Mouse (Mus musculus): ENCODE results near the gene Prim2. TPM values are rescaled to one million over a fixed set of nuclear protein-coding genes. Genes with fewer than 3 reads are reported as not detected.

Prim2 gene
- polyA plus RNA-seq, 1 experiment from 2014 or later: 25.4 TPM

DNA sequence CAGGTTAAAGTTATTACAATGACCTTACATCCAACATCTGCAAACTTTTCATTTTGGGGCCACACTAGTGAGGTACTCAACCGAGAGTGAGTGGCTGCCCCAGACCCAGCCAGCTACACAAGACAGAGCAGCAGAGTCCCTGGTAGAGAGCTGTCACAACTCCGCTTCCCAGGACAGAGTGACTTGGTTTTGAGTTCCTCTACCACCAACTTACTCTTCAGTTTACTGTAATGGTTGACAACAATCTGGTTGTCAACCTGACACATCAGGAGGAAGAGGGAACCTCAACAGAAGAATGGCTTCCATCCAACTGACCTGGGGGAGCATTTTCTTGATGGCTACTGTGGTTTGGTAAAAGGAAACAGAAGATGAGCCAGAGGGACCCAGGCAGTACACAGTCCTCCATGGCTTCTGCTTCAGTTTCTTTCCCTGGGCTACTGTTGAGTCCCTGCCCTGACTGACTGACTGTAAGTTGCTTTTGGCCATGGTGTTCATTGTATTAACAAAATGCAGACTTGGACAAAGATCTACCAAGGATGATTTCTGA, 134.4 kb downstream of the Prim2 start:
- H3K36me3 ChIP-seq (ENCODE audit: control insufficient read depth, insufficient read depth, low read length): no peaks in the 10 kb centered on the region
- WGBS: 92% methylated on average over 2 of the region's 2 CpGs
- H3K4me3 ChIP-seq (replicated peaks; ENCODE audit: low read depth, low read length): no peak overlapping the region
- H3K4me1 ChIP-seq (ENCODE audit: control insufficient read depth, insufficient read depth, low read length): peaks cover 3% of the 10 kb centered on the region; the same call in 1 of the 2 replicates
- no peaks in the 10 kb centered on the region for H3K27me3 ChIP-seq (ENCODE audit: control insufficient read depth, insufficient read depth, low read length)
- ATAC-seq (ENCODE audit: low FRiP score, low TSS enrichment) (no peak), DNase-seq (no peak)
- 0 out of 2 replicates have a peak, but pooled peaks cover 2% of the 10 kb centered on the region for H3K9me3 ChIP-seq (ENCODE audit: control insufficient read depth, low read length)
- H3K27ac ChIP-seq (replicated peaks; ENCODE audit: low read depth, low read length): no peak overlapping the region
- no peak overlapping the region for H3K9ac ChIP-seq (replicated peaks; ENCODE audit: low read length)
- no peak overlapping the region for H3K4me2 ChIP-seq (ENCODE audit: low read length)

DNA sequence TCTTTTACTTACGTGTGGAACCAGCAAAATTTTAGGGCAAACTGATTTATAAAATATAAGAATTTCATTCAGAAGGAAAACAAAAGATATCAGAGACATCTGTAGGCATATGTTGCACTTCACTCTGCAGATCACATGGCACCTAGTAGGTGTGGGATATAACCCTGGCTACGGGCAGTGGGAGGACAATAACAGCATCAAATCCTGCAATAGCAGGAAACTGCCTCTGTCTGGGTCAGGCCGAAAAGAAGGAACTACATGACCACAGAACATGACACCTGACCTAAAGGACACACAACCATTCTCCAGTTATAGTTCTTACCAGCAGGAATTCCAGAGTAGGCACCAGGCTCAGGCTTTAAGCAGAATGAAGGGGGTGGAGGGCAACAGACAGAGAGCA, 137.7 kb downstream of the Prim2 start:
- DNase-seq (no peak), ATAC-seq (ENCODE audit: low FRiP score, low TSS enrichment) (no peak)
- Histone ChIP-seq H3K27ac (replicated peaks; ENCODE audit: low read depth, low read length) (no peak overlapping the region), H3K4me2 (ENCODE audit: low read length) (no peak overlapping the region), H3K4me3 (replicated peaks; ENCODE audit: low read depth, low read length) (no peak overlapping the region), H3K36me3 (ENCODE audit: control insufficient read depth, insufficient read depth, low read length) (no peaks in the 10 kb centered on the region), H3K9me3 (ENCODE audit: control insufficient read depth, low read length) (0 out of 2 replicates have a peak, but pooled peaks cover 2% of the 10 kb centered on the region), H3K9ac (replicated peaks; ENCODE audit: low read length) (no peak overlapping the region), H3K4me1 (ENCODE audit: control insufficient read depth, insufficient read depth, low read length) (peaks cover 3% of the 10 kb centered on the region; the same call in 1 of the 2 replicates), H3K27me3 (ENCODE audit: control insufficient read depth, insufficient read depth, low read length) (no peaks in the 10 kb centered on the region)
- WGBS: 71% methylated on average over 3 of the region's 3 CpGs

DNA sequence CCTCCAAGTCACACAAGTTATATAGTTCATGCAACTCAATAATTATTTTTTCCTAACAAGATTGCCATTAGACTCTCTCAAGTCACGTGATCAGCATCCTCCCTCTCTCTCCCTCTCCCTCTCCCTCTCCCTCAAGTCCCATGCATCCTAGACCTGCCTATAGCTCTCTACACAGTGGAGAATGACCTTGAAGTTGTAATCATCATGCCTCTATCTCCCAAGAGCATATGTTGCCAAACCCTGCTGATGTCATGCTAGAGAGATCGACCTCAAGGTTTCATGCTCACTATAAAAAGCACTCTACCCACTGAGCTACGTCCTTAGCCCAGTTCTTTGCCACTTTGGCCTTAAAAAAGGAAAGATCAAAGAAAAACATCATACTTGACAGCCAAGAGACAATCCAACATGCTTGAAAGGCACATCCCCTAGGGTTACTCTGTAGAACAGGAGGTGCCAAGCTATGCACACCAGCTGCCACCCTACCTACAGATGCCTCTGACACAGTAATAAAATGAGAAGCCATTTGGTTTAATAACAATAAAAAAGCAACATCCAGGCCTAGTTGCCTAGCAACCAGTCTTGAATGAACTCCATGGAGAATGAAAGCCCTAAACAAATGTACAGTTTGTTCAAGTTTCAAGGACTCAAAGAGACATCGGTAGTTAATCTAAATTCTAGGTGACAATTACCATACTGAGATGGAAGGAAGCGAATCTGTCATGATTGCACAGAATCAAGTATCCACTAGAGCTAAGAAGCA, 138.3 kb downstream of the Prim2 start:
- H3K4me2 ChIP-seq (ENCODE audit: low read length): no peak overlapping the region
- no peak overlapping the region for H3K9ac ChIP-seq (replicated peaks; ENCODE audit: low read length)
- no peaks in the 10 kb centered on the region for H3K27me3 ChIP-seq (ENCODE audit: control insufficient read depth, insufficient read depth, low read length)
- H3K9me3 ChIP-seq (ENCODE audit: control insufficient read depth, low read length): no peaks in the 10 kb centered on the region
- no peaks in the 10 kb centered on the region for H3K36me3 ChIP-seq (ENCODE audit: control insufficient read depth, insufficient read depth, low read length)
- WGBS: 55% methylated on average over 5 of the region's 5 CpGs
- H3K4me3 ChIP-seq (replicated peaks; ENCODE audit: low read depth, low read length): no peak overlapping the region
- peak; percentile 73 for DNase-seq
- H3K4me1 ChIP-seq (ENCODE audit: control insufficient read depth, insufficient read depth, low read length): peaks cover 3% of the 10 kb centered on the region; the same call in 1 of the 2 replicates
- ATAC-seq (ENCODE audit: low FRiP score, low TSS enrichment): peak; percentile 68
- 0 out of 2 replicates have a peak overlapping the region, but pooled peaks have one; percentile 1 for H3K27ac ChIP-seq (replicated peaks; ENCODE audit: low read depth, low read length)

DNA sequence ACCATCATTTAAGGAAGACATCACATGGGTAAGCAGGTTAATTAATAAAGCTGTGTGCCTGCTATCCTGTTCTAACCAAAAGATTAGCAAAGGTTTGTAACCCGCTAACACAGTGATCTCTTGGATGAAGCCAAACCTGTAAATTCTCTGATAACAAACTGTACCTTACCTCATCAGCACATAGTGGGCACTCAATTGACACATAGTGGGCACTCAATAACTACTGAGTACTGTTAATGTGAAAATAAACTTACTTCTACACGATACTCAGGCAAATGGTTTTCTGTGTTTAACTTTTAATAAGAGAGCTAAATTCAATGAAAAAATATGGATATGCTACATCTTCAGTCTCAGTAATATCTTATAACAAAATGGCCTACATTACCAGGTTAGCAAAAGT, 139.1 kb downstream of the Prim2 start:
- no peak overlapping the region for H3K4me3 ChIP-seq (replicated peaks; ENCODE audit: low read depth, low read length)
- H3K9me3 ChIP-seq (ENCODE audit: control insufficient read depth, low read length): no peaks in the 10 kb centered on the region
- no peak overlapping the region for H3K4me2 ChIP-seq (ENCODE audit: low read length)
- no peaks in the 10 kb centered on the region for H3K27me3 ChIP-seq (ENCODE audit: control insufficient read depth, insufficient read depth, low read length)
- H3K4me1 ChIP-seq (ENCODE audit: control insufficient read depth, insufficient read depth, low read length): peaks cover 3% of the 10 kb centered on the region; the same call in 1 of the 2 replicates
- H3K27ac ChIP-seq (replicated peaks; ENCODE audit: low read depth, low read length): no peak overlapping the region
- no peak overlapping the region for H3K9ac ChIP-seq (replicated peaks; ENCODE audit: low read length)
- DNase-seq (no peak), ATAC-seq (ENCODE audit: low FRiP score, low TSS enrichment) (no peak)
- no peaks in the 10 kb centered on the region for H3K36me3 ChIP-seq (ENCODE audit: control insufficient read depth, insufficient read depth, low read length)
- WGBS: 98% methylated on average over 2 of the region's 2 CpGs

DNA sequence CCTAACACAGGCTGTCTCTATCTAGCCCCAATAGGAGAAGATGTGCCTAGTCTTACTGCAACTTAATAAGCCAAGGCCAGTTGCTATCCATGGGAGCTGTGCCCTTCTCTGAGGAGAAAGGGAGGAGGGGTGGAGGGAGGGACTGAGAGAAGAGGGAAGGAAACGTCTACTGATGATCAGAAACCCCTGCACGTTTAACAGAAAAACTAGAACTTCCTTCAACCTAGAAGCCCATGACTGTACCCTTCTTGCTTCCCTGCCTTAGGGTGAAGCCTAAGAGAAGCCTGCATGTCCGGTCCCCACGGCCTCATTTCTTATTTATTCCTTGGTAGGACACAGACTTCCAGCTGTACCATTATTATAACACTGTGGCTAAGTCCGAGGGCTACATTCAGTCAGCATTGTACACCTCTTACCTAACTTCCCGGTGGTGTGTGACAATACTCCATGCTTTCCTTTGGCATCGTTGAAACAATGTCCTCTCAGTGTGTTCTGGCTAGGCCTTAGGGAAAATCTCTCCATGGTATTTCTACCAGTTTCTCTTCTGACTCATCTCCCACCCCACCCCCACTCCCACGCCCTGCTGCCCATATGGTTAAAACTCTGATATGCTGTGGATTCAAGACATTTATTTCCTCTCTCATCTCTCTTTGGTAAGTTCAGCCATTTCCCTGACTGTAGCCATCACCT, 139.9 kb downstream of the Prim2 start:
- no peak for DNase-seq
- 88% methylated on average over 8 of the region's 8 CpGs for WGBS
- Histone ChIP-seq H3K4me1 (ENCODE audit: control insufficient read depth, insufficient read depth, low read length) (peaks cover 3% of the 10 kb centered on the region; the same call in 1 of the 2 replicates), H3K27ac (replicated peaks; ENCODE audit: low read depth, low read length) (no peak overlapping the region), H3K9me3 (ENCODE audit: control insufficient read depth, low read length) (no peaks in the 10 kb centered on the region), H3K4me2 (ENCODE audit: low read length) (no peak overlapping the region), H3K27me3 (ENCODE audit: control insufficient read depth, insufficient read depth, low read length) (no peaks in the 10 kb centered on the region), H3K36me3 (ENCODE audit: control insufficient read depth, insufficient read depth, low read length) (no peaks in the 10 kb centered on the region), H3K9ac (replicated peaks; ENCODE audit: low read length) (no peak overlapping the region), H3K4me3 (replicated peaks; ENCODE audit: low read depth, low read length) (no peak overlapping the region)
- ATAC-seq (ENCODE audit: low FRiP score, low TSS enrichment): no peak

DNA sequence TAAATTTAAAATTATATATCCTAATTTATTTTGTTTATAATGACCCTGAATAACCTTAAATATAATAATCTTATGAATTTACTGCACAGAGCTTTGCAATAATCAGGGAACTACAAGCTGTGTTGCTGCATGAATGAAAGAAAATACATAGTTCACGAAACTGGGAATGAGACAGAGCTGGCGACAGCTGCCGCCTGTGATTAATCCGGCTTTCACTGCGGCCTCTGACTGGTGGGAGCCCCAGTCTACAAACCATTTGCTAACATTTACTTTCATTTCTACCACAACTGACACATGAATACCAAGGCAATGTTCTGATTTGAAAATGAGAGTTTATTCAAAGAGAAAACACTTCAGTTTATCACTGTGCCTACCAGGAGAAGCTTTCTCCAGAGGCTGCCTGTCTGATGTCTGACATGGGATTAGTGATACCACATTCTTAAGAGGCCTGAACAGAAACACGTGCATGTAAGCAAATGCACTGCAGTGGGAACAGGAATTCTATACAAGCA, 142.2 kb downstream of the Prim2 start:
- no peaks in the 10 kb centered on the region for H3K36me3 ChIP-seq (ENCODE audit: control insufficient read depth, insufficient read depth, low read length)
- H3K27ac ChIP-seq (replicated peaks; ENCODE audit: low read depth, low read length): no peak overlapping the region
- H3K9me3 ChIP-seq (ENCODE audit: control insufficient read depth, low read length): no peaks in the 10 kb centered on the region
- 18% methylated on average over 6 of the region's 6 CpGs for WGBS
- ATAC-seq (ENCODE audit: low FRiP score, low TSS enrichment) (peak; percentile 16; the same call in 1 of the 2 replicates), DNase-seq (peak; percentile 56)
- H3K9ac ChIP-seq (replicated peaks; ENCODE audit: low read length): no peak overlapping the region
- peaks cover 3% of the 10 kb centered on the region; the same call in 1 of the 2 replicates for H3K4me1 ChIP-seq (ENCODE audit: control insufficient read depth, insufficient read depth, low read length)
- no peak overlapping the region for H3K4me2 ChIP-seq (ENCODE audit: low read length)
- H3K4me3 ChIP-seq (replicated peaks; ENCODE audit: low read depth, low read length): no peak overlapping the region
- no peaks in the 10 kb centered on the region for H3K27me3 ChIP-seq (ENCODE audit: control insufficient read depth, insufficient read depth, low read length)

DNA sequence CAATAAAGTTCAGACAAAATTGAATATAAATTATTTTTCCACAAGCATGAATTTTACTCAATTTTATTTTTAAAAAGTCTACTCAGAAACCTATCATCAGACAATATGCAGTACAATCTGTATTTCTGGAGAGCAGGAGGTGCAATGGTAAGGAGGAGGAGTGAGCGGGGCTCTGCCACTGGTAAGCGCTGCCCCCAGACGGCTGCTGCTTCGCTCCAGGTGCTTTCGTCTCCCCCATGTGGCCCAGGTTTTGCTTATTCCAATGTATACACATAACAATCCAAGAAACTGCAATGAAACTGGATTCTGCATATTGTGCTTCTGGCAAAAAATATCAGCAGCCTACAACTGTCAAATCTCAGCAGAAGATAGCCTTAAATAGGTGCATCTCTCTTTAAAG, 146.4 kb downstream of the Prim2 start:
- H3K9me3 ChIP-seq (ENCODE audit: control insufficient read depth, low read length): no peaks in the 10 kb centered on the region
- H3K27ac ChIP-seq (replicated peaks; ENCODE audit: low read depth, low read length): no peak overlapping the region
- no peaks in the 10 kb centered on the region for H3K36me3 ChIP-seq (ENCODE audit: control insufficient read depth, insufficient read depth, low read length)
- no peaks in the 10 kb centered on the region; the same call in 1 of the 2 replicates for H3K4me1 ChIP-seq (ENCODE audit: control insufficient read depth, insufficient read depth, low read length)
- H3K4me3 ChIP-seq (replicated peaks; ENCODE audit: low read depth, low read length): no peak overlapping the region
- H3K27me3 ChIP-seq (ENCODE audit: control insufficient read depth, insufficient read depth, low read length): no peaks in the 10 kb centered on the region
- DNase-seq (no peak), ATAC-seq (ENCODE audit: low FRiP score, low TSS enrichment) (no peak)
- no peak overlapping the region for H3K4me2 ChIP-seq (ENCODE audit: low read length)
- 89% methylated on average over 5 of the region's 5 CpGs for WGBS
- no peak overlapping the region for H3K9ac ChIP-seq (replicated peaks; ENCODE audit: low read length)

DNA sequence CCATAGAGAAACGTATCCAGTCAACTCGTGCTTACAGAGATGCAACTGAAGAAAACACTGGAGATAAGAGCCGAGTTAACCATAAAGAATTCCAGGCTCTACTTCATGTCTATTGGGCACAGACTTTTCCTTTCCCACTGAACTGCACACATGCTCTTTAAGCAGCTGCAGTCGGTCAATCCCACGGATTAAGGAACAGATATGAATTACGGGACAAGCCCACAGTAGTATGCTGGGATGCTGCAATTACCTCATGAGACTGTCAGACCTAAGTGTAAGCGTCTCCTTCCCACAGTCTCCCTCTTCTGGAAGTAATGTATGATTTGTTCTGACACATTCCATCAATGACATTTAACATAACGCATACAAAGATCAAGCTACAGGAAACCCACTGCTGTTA, 154.5 kb downstream of the Prim2 start:
- Histone ChIP-seq H3K27me3 (ENCODE audit: control insufficient read depth, insufficient read depth, low read length) (no peaks in the 10 kb centered on the region), H3K27ac (replicated peaks; ENCODE audit: low read depth, low read length) (no peak overlapping the region), H3K4me2 (ENCODE audit: low read length) (no peak overlapping the region), H3K4me1 (ENCODE audit: control insufficient read depth, insufficient read depth, low read length) (no peaks in the 10 kb centered on the region), H3K36me3 (ENCODE audit: control insufficient read depth, insufficient read depth, low read length) (no peaks in the 10 kb centered on the region), H3K9ac (replicated peaks; ENCODE audit: low read length) (no peak overlapping the region), H3K9me3 (ENCODE audit: control insufficient read depth, low read length) (no peaks in the 10 kb centered on the region), H3K4me3 (replicated peaks; ENCODE audit: low read depth, low read length) (no peak overlapping the region)
- WGBS: 86% methylated on average over 8 of the region's 8 CpGs
- no peak for ATAC-seq (ENCODE audit: low FRiP score, low TSS enrichment)
- DNase-seq: no peak

Data from midbrain, embryonic 14.5 days (tissue).